Mouse (Mus musculus): ENCODE measurements around the gene Snx10.

The Snx10 gene

GRCm38 (mm10) chr6:51535571-51535970 lies 11.9 kb downstream of the Snx10 start:
- no peak for DNase-seq

- DNase-seq: no peak
These were observed 16.8 kb downstream of the Snx10 start for GRCm38 (mm10) chr6:51540525-51540924.

GRCm38 (mm10) chr6:51541422-51541821 lies 17.7 kb downstream of the Snx10 start:
- DNase-seq: no peak

- no peak for DNase-seq
These were observed 18.4 kb downstream of the Snx10 start for GRCm38 (mm10) chr6:51542147-51542546.

GRCm38 (mm10) chr6:51543639-51544117 lies 20.0 kb downstream of the Snx10 start:
- no peak for DNase-seq

- peak in 1 of 2 experiments; percentile 41 for DNase-seq
These were observed 20.5 kb downstream of the Snx10 start for GRCm38 (mm10) chr6:51544118-51544681.

- DNase-seq: peak in 1 of 2 experiments; percentile 39
These were observed 21.6 kb downstream of the Snx10 start for GRCm38 (mm10) chr6:51545219-51545859.

GRCm38 (mm10) chr6:51546085-51546484 lies 22.4 kb downstream of the Snx10 start:
- DNase-seq: no peak

- no peak for DNase-seq
These were observed 25.1 kb downstream of the Snx10 start for GRCm38 (mm10) chr6:51548757-51549156.

GRCm38 (mm10) chr6:51551267-51551802 lies 27.6 kb downstream of the Snx10 start:
- DNase-seq: no peak

- DNase-seq: no peak
These were observed 32.9 kb downstream of the Snx10 start for GRCm38 (mm10) chr6:51556562-51556961.

- DNase-seq: no peak
These were observed 34.6 kb downstream of the Snx10 start for GRCm38 (mm10) chr6:51558311-51558710.

- no peak for DNase-seq
These were observed 43.3 kb downstream of the Snx10 start for GRCm38 (mm10) chr6:51566771-51567680.

GRCm38 (mm10) chr6:51569086-51569485 lies 45.4 kb downstream of the Snx10 start:
- DNase-seq: no peak

GRCm38 (mm10) chr6:51573136-51573535 lies 49.4 kb downstream of the Snx10 start:
- no peak for DNase-seq

- DNase-seq: no peak
These were observed 50.4 kb downstream of the Snx10 start for GRCm38 (mm10) chr6:51574132-51574531.

- no peak for DNase-seq
These were observed 54.7 kb downstream of the Snx10 start for GRCm38 (mm10) chr6:51578415-51578814.

GRCm38 (mm10) chr6:51580040-51580680 lies 56.5 kb downstream of the Snx10 start:
- peak; percentile 44 to 73 for DNase-seq

- no peak for DNase-seq
These were observed 57.7 kb downstream of the Snx10 start for GRCm38 (mm10) chr6:51581418-51581817.

- no peak for DNase-seq
These were observed 58.4 kb downstream of the Snx10 start for GRCm38 (mm10) chr6:51582051-51582450.

GRCm38 (mm10) chr6:51585980-51586379 lies 62.3 kb downstream of the Snx10 start:
- peak in 1 of 2 experiments; percentile 48 for DNase-seq

- DNase-seq: no peak
These were observed 63.6 kb downstream of the Snx10 start for GRCm38 (mm10) chr6:51587266-51587665.

GRCm38 (mm10) chr6:51591264-51591663 lies 67.6 kb downstream of the Snx10 start:
- DNase-seq: no peak

Measured in spleen, adult 18-20 months (tissue).